Mouse (Mus musculus) forebrain, embryonic 10.5 days (tissue): ENCODE data around the gene Tmem43. TPM values are rescaled to one million over a fixed set of nuclear protein-coding genes. Genes with fewer than 3 reads are reported as not detected.
"Not testable (repeated sequence)": the region's sequence is repeated elsewhere in the genome, so short reads cannot be mapped to it uniquely, and the experiment has no call there.

Source experiments
- DNase-seq: peaks from one replicate; pipeline ENCODE4 v3.0.0-alpha.2; 2017; ENCODE audit warnings: low spot score; ENCODE audit errors: extremely low spot score
- H3K27ac ChIP-seq: fragments of 300-500 bp; sonication (generic); 2 replicates; pipeline ENCODE4 v1.5.1; 2016; ENCODE audit warnings: mild to moderate bottlenecking
- H3K27me3 ChIP-seq: fragments of 300-500 bp; sonication (generic); 2 replicates; pipeline ENCODE4 v1.6.1; 2016; ENCODE audit warnings: mild to moderate bottlenecking; ENCODE audit not compliant: poor library complexity, severe bottlenecking
- H3K36me3 ChIP-seq: fragments of 300-500 bp; sonication (generic); replicated peaks from 2 replicates; pipeline ENCODE4 v1.6.1; 2016; ENCODE audit warnings: mild to moderate bottlenecking, moderate library complexity
- H3K4me1 ChIP-seq: fragments of 300-500 bp; sonication (generic); 2 replicates; pipeline ENCODE4 v1.6.1; 2016
- H3K4me3 ChIP-seq: fragments of 300-500 bp; sonication (generic); 2 replicates; pipeline ENCODE4 v1.5.1; 2016; ENCODE audit warnings: mild to moderate bottlenecking, moderate library complexity
- H3K9me3 ChIP-seq: fragments of 300-500 bp; sonication (generic); 2 replicates; pipeline ENCODE4 v1.6.1; 2016; ENCODE audit warnings: mild to moderate bottlenecking, moderate library complexity
- WGBS: fragments of 180-500 bp; shearing (Covaris S2); methylation state at CpG from one replicate; pipeline ENCODE4 v1.1.7; 2016; 5-methylcytosine and 5-hydroxymethylcytosine counted together
- polyA plus RNA-seq: library from polyadenylated mRNA; unstranded; fragments of >200 nt; fragmentation: Nextera tagmentation; extraction: Ambion mirVana; gene quantifications from 2 replicates; pipeline ENCODE4 v1.2.1, GENCODE M21; 2016

Tmem43 gene
- polyA plus RNA-seq, 1 experiment from 2014 or later = 72.1 TPM

GRCm38 (mm10) chr6:91471427-91471826, 2.1 kb upstream of the Tmem43 start:
- Histone ChIP-seq H3K4me1 (peaks cover 32% of the 10 kb centered on the region), H3K36me3 (peaks cover 58% of the 10 kb centered on the region), H3K4me3 (peak overlapping the region; percentile 63; the same call in 1 of the 2 replicates)
- not testable (repeated sequence) for H3K27ac ChIP-seq, H3K27me3 ChIP-seq, DNase-seq, H3K9me3 ChIP-seq
- WGBS = 94% methylated on average over 3 of the region's 3 CpGs

- peak; percentile 32 for DNase-seq
- Histone ChIP-seq H3K27ac (peak overlapping the region; percentile 92), H3K9me3 (no peaks in the 10 kb centered on the region), H3K27me3 (no peaks in the 10 kb centered on the region), H3K36me3 (peaks cover 58% of the 10 kb centered on the region), H3K4me3 (peak overlapping the region; percentile 63), H3K4me1 (peaks cover 32% of the 10 kb centered on the region)
- WGBS = 39% methylated on average over 6 of the region's 6 CpGs
Observed at GRCm38 (mm10) chr6:91472319-91472718, 1.2 kb upstream of the Tmem43 start.

- H3K4me1 ChIP-seq = peaks cover 32% of the 10 kb centered on the region
- no peaks in the 10 kb centered on the region for H3K9me3 ChIP-seq
- H3K4me3 ChIP-seq = peak overlapping the region; percentile 63
- H3K27ac ChIP-seq = peak overlapping the region; percentile 84
- under 1% methylated on average over 27 of the region's 27 CpGs for WGBS
- no peak for DNase-seq
- H3K27me3 ChIP-seq = no peaks in the 10 kb centered on the region
- H3K36me3 ChIP-seq = peaks cover 58% of the 10 kb centered on the region
Observed at GRCm38 (mm10) chr6:91473805-91474440, 420 bp downstream of the Tmem43 start.

GRCm38 (mm10) chr6:91474441-91475190, 1.1 kb downstream of the Tmem43 start:
- peak overlapping the region; percentile 63 for H3K4me3 ChIP-seq
- 64% methylated on average over 9 of the region's 9 CpGs for WGBS
- H3K36me3 ChIP-seq = peaks cover 58% of the 10 kb centered on the region
- H3K9me3 ChIP-seq = no peaks in the 10 kb centered on the region
- H3K27ac ChIP-seq = peak overlapping the region; percentile 84
- no peak for DNase-seq
- H3K4me1 ChIP-seq = peaks cover 32% of the 10 kb centered on the region
- no peaks in the 10 kb centered on the region for H3K27me3 ChIP-seq

GRCm38 (mm10) chr6:91476541-91476940, 3.0 kb downstream of the Tmem43 start:
- Histone ChIP-seq H3K27me3 (no peaks in the 10 kb centered on the region), H3K36me3 (peaks cover 66% of the 10 kb centered on the region), H3K27ac (no peak overlapping the region), H3K4me1 (peaks cover 32% of the 10 kb centered on the region), H3K9me3 (no peaks in the 10 kb centered on the region), H3K4me3 (no peak overlapping the region)
- DNase-seq = no peak
- WGBS = 94% methylated on average over 2 of the region's 2 CpGs

GRCm38 (mm10) chr6:91483371-91483770, 9.9 kb downstream of the Tmem43 start:
- peaks cover 100% of the 10 kb centered on the region for H3K36me3 ChIP-seq
- no peak overlapping the region for H3K27ac ChIP-seq
- H3K4me3 ChIP-seq = no peak overlapping the region
- no peaks in the 10 kb centered on the region for H3K9me3 ChIP-seq
- no peaks in the 10 kb centered on the region for H3K4me1 ChIP-seq
- no peak for DNase-seq
- no peaks in the 10 kb centered on the region for H3K27me3 ChIP-seq
- WGBS = 96% methylated on average over 2 of the region's 2 CpGs

GRCm38 (mm10) chr6:91486736-91487453, 13.4 kb downstream of the Tmem43 start:
- Histone ChIP-seq H3K4me1 (peaks cover under 1% of the 10 kb centered on the region; the same call in 1 of the 2 replicates), H3K36me3 (peaks cover 100% of the 10 kb centered on the region), H3K27ac (no peak overlapping the region), H3K4me3 (no peak overlapping the region), H3K9me3 (no peaks in the 10 kb centered on the region), H3K27me3 (no peaks in the 10 kb centered on the region)
- 94% methylated on average over 15 of the region's 15 CpGs for WGBS
- DNase-seq = no peak

- Histone ChIP-seq H3K9me3 (no peaks in the 10 kb centered on the region), H3K4me3 (no peak overlapping the region), H3K36me3 (peaks cover 98% of the 10 kb centered on the region), H3K27me3 (no peaks in the 10 kb centered on the region), H3K27ac (no peak overlapping the region), H3K4me1 (peaks cover 6% of the 10 kb centered on the region; the same call in 1 of the 2 replicates)
- no peak for DNase-seq
- 84% methylated on average over 9 of the region's 9 CpGs for whole genome bisulfite sequencing
Observed at GRCm38 (mm10) chr6:91488496-91489212, 15.2 kb downstream of the Tmem43 start.

GRCm38 (mm10) chr6:91489872-91490271, 16.4 kb downstream of the Tmem43 start:
- no peak overlapping the region for H3K4me3 ChIP-seq
- WGBS = 87% methylated on average over 10 of the region's 10 CpGs
- no peak overlapping the region for H3K27ac ChIP-seq
- no peaks in the 10 kb centered on the region for H3K27me3 ChIP-seq
- H3K36me3 ChIP-seq = peaks cover 95% of the 10 kb centered on the region
- no peak for DNase-seq
- H3K4me1 ChIP-seq = peaks cover 6% of the 10 kb centered on the region; the same call in 1 of the 2 replicates
- H3K9me3 ChIP-seq = no peaks in the 10 kb centered on the region

GRCm38 (mm10) chr6:91491004-91491403, 17.5 kb downstream of the Tmem43 start:
- peaks cover 6% of the 10 kb centered on the region; the same call in 1 of the 2 replicates for H3K4me1 ChIP-seq
- H3K27ac ChIP-seq = no peak overlapping the region
- H3K36me3 ChIP-seq = peaks cover 95% of the 10 kb centered on the region
- H3K4me3 ChIP-seq = no peak overlapping the region
- H3K9me3 ChIP-seq = no peaks in the 10 kb centered on the region
- DNase-seq = no peak
- 80% methylated on average over 6 of the region's 6 CpGs for WGBS
- H3K27me3 ChIP-seq = no peaks in the 10 kb centered on the region

- no peak overlapping the region for H3K4me3 ChIP-seq
- H3K4me1 ChIP-seq = peaks cover 6% of the 10 kb centered on the region; the same call in 1 of the 2 replicates
- DNase-seq = no peak
- H3K27ac ChIP-seq = no peak overlapping the region
- H3K9me3 ChIP-seq = no peaks in the 10 kb centered on the region
- no peaks in the 10 kb centered on the region for H3K27me3 ChIP-seq
- H3K36me3 ChIP-seq = peaks cover 95% of the 10 kb centered on the region
- whole genome bisulfite sequencing = 94% methylated on average over 10 of the region's 10 CpGs
Observed at GRCm38 (mm10) chr6:91493053-91493452, 19.6 kb downstream of the Tmem43 start.

- Histone ChIP-seq H3K36me3 (peaks cover 95% of the 10 kb centered on the region), H3K4me3 (no peak overlapping the region), H3K27ac (no peak overlapping the region), H3K27me3 (no peaks in the 10 kb centered on the region), H3K4me1 (peaks cover 6% of the 10 kb centered on the region; the same call in 1 of the 2 replicates), H3K9me3 (no peaks in the 10 kb centered on the region)
- DNase-seq = no peak
- 91% methylated on average over 8 of the region's 8 CpGs for WGBS
Observed at GRCm38 (mm10) chr6:91494526-91494925, 21.0 kb downstream of the Tmem43 start.
